Mouse (Mus musculus) liver, embryonic 11.5 days (tissue): ENCODE measurements around the gene Mpc1. TPM values are rescaled to one million over a fixed set of nuclear protein-coding genes. Genes with fewer than 3 reads are reported as not detected.
"Not testable (repeated sequence)": the region's sequence is repeated elsewhere in the genome, so short reads cannot be mapped to it uniquely, and the experiment has no call there.

Experiments used
- ATAC-seq: fragments of 200-750 bp; cut with Nextera tagmentation; replicated peaks from 2 replicates; pipeline ENCODE4 v1.8.0; 2017; ENCODE audit warnings: moderate number of reproducible peaks, mild to moderate bottlenecking, moderate TSS enrichment, moderate library complexity; ENCODE audit not compliant: low FRiP score
- DNase-seq: peaks from one replicate; pipeline ENCODE4 v3.0.0-alpha.2; 2017; ENCODE audit warnings: low spot score
- H3K27ac ChIP-seq: fragments of 300-500 bp; sonication (generic); 2 replicates; pipeline ENCODE4 v1.5.1; 2014; ENCODE audit warnings: mild to moderate bottlenecking, low read depth, low read length, control low read depth
- H3K27me3 ChIP-seq: fragments of 300-500 bp; sonication (generic); replicated peaks from 2 replicates; pipeline ENCODE4 v1.6.1; 2014; ENCODE audit warnings: low read length, mixed read lengths; ENCODE audit not compliant: control insufficient read depth, insufficient read depth
- H3K36me3 ChIP-seq: fragments of 300-500 bp; sonication (generic); 2 replicates; pipeline ENCODE4 v1.6.1; 2014; ENCODE audit warnings: mild to moderate bottlenecking, low read length, moderate library complexity, mixed read lengths; ENCODE audit not compliant: control insufficient read depth, insufficient read depth
- H3K4me1 ChIP-seq: fragments of 300-500 bp; sonication (generic); replicated peaks from 2 replicates; pipeline ENCODE4 v1.6.1; 2014; ENCODE audit warnings: low read length, mixed read lengths; ENCODE audit not compliant: control insufficient read depth, insufficient read depth
- H3K4me2 ChIP-seq: fragments of 300-500 bp; sonication (generic); 2 replicates; pipeline ENCODE4 v1.6.1; 2014; ENCODE audit warnings: mild to moderate bottlenecking, control low read depth, moderate library complexity
- H3K4me3 ChIP-seq: fragments of 300-500 bp; sonication (generic); 2 replicates; pipeline ENCODE4 v1.5.1; 2014; ENCODE audit warnings: low read depth, low read length, control low read depth
- H3K9ac ChIP-seq: fragments of 300-500 bp; sonication (generic); 2 replicates; pipeline ENCODE4 v1.6.1; 2014; ENCODE audit warnings: low read depth, low read length, control low read depth
- H3K9me3 ChIP-seq: fragments of 300-500 bp; sonication (generic); 2 replicates; pipeline ENCODE4 v1.6.1; 2016; ENCODE audit warnings: low read length, inconsistent platforms, mixed read lengths; ENCODE audit not compliant: control insufficient read depth
- WGBS: fragments of 180-500 bp; shearing (Covaris S2); extraction: QIAGEN DNeasy Blood & Tissue Kit; methylation state at CpG from one replicate; pipeline ENCODE4 v1.1.7; 2014; 5-methylcytosine and 5-hydroxymethylcytosine counted together
- polyA plus RNA-seq: library from polyadenylated mRNA; unstranded; fragments of >200 nt; fragmentation: Nextera tagmentation; extraction: Ambion mirVana; gene quantifications from 2 replicates; pipeline ENCODE4 v1.2.1, GENCODE M21; 2014

Gene Mpc1
- polyA plus RNA-seq, 1 experiment from 2014 or later = 123 TPM

DNA sequence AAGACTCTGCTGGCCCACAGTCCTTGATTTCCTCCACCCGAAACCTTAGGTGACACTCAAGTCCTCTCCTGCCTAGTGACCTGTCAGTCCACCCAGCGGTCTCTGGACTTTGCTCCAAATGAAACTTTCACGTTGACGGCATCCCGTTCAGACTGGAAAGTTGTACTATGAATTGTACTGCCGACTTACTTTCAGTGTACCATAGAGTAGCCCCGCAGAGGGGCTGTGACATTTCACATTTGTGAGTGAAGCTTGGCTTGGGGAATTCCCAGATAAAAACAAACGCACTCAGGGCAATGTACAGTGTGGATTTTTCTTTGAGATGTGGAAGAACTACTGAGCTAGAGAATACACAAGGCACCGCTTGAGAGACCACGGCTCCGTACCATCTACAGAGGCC, 40.5 kb upstream of the Mpc1 start:
- Histone ChIP-seq H3K27ac (no peak overlapping the region), H3K4me3 (no peak overlapping the region), H3K36me3 (no peaks in the 10 kb centered on the region), H3K4me2 (no peak overlapping the region), H3K27me3 (peaks cover 3% of the 10 kb centered on the region; the same call in 1 of the 2 replicates), H3K4me1 (no peaks in the 10 kb centered on the region), H3K9me3 (no peaks in the 10 kb centered on the region), H3K9ac (no peak overlapping the region)
- whole genome bisulfite sequencing = 83% methylated on average over 11 of the region's 11 CpGs
- ATAC-seq (no peak), DNase-seq (no peak)

DNA sequence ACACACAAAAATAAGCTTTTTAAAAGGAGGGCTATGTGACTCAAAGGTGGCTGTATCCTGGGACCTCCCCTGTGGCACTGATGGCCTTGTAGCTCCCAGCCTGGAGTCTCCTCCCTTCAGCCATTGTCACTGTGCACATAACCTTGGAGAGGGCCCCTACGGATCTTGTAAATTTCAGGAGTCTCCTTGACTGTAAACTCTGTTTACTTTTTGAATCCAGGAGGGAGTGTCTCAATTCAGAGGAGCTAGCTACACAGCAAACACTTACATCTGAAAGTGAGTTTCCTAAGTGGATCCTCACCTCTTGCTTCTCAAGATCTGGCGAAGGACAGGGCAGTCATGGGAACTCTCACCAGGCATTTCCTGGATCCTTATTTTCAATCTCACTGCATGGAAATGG, 38.6 kb upstream of the Mpc1 start:
- 71% methylated on average over 2 of the region's 2 CpGs for WGBS
- no peak overlapping the region for H3K4me2 ChIP-seq
- DNase-seq (no peak), ATAC-seq (no peak)
- H3K36me3 ChIP-seq = no peaks in the 10 kb centered on the region
- no peaks in the 10 kb centered on the region for H3K4me1 ChIP-seq
- H3K27ac ChIP-seq = no peak overlapping the region
- no peaks in the 10 kb centered on the region for H3K9me3 ChIP-seq
- peaks cover 3% of the 10 kb centered on the region; the same call in 1 of the 2 replicates for H3K27me3 ChIP-seq
- H3K9ac ChIP-seq = no peak overlapping the region
- no peak overlapping the region for H3K4me3 ChIP-seq

DNA sequence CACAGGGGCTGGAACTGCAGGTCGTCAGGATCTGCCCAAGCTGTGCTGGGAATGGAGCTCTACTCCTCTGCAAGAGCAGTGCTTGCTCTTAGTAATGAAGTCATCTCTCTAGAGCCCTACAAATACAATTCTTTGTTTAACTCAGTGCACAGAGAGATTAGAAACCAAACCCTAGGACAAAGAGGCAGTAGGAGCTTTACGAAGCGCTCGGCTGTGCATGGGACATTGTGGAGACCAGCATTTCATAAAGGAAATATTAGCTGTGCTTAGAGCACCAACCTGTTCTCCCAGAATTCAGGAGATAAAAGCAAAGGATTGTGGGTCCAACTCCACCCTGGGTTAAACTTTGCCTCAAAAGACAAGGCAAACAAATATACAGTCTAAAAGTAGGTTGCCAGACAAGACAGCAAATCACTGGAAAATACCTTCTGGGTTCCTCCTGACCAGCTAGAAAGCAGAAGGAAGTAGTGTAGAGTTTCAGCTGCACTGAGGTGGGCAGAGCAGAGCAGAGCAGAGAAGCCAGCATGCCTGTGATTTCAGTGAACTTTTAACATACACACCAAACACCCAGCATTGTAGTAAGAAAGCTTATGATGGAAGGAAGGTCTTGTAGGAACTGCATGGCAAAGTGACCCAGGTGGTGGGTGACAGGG, 36.5 kb upstream of the Mpc1 start:
- 80% methylated on average over 4 of the region's 4 CpGs for WGBS
- Histone ChIP-seq H3K4me1 (no peaks in the 10 kb centered on the region), H3K9me3 (no peaks in the 10 kb centered on the region), H3K27me3 (peaks cover 3% of the 10 kb centered on the region; the same call in 1 of the 2 replicates), H3K27ac (no peak overlapping the region), H3K4me2 (no peak overlapping the region), H3K4me3 (no peak overlapping the region), H3K36me3 (no peaks in the 10 kb centered on the region), H3K9ac (no peak overlapping the region)
- no peak for ATAC-seq
- DNase-seq = no peak

DNA sequence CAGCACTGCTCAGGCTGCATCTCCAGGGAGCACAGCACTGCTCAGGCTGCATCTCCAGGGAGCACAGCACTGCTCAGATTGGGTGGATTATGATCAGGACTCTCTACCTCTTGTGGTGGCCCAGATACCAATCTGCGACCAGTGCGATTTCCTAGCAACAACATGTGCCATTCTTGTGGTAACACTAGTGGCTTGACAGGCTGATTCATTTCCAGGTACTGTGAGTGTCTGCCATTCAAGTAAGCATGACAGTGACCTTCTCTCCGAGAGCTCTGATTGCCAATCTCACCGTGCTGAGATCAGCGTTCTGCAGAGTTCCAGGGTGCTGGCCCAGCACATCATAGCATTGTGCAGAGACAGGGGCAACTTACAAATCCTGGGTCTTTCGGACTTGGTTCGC, 31.0 kb upstream of the Mpc1 start:
- no peaks in the 10 kb centered on the region for H3K4me1 ChIP-seq
- no peaks in the 10 kb centered on the region for H3K9me3 ChIP-seq
- H3K27me3 ChIP-seq = no peaks in the 10 kb centered on the region
- H3K4me2 ChIP-seq = no peak overlapping the region
- WGBS = 78% methylated on average over 7 of the region's 7 CpGs
- H3K9ac ChIP-seq = no peak overlapping the region
- H3K27ac ChIP-seq = no peak overlapping the region
- H3K4me3 ChIP-seq = no peak overlapping the region
- DNase-seq = no peak
- ATAC-seq = no peak
- H3K36me3 ChIP-seq = no peaks in the 10 kb centered on the region

DNA sequence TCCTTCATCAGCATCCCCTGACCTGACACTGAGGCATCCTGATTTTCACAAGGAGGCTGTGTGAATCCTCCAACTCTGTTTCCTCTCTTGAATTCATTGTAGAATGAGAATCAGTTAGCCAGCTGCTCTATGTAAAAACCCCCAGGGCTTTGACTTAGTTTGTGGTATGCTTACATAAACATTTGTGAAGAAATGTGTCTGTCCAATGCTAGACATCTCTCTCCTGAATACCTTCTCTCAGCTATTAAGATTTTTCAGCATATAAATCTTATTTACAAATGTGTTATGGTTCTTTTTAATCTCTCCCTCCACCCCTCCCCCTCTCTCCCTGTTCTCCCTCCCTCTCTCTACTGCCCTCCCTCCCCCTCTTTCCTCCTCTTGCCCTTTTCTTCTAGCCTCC, 28.4 kb upstream of the Mpc1 start:
- DNase-seq = no peak
- Histone ChIP-seq H3K4me2 (no peak overlapping the region), H3K4me1 (no peaks in the 10 kb centered on the region), H3K9me3 (no peaks in the 10 kb centered on the region), H3K27me3 (no peaks in the 10 kb centered on the region), H3K4me3 (no peak overlapping the region), H3K9ac (no peak overlapping the region), H3K27ac (no peak overlapping the region), H3K36me3 (no peaks in the 10 kb centered on the region)
- no peak for ATAC-seq

DNA sequence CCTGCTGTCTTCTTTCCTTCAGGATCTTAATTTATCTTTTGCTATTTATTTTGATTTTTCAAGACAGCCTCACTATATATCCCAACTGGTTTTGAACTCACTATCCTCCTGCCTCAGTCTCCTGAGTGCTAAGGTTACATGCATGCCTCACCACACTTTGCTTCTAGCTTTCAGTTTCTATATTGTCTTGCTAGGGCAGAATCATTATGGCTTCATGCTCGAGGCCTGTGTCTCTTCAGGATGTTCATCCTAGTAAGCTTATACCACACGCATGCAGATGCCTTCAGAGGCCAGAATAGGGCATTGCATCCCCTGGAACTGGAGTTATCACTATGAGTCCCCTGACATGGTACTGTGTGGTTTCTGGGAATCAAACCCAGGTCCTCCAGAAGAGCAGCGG, 27.8 kb upstream of the Mpc1 start:
- Histone ChIP-seq H3K4me1 (no peaks in the 10 kb centered on the region), H3K27me3 (no peaks in the 10 kb centered on the region), H3K9me3 (no peaks in the 10 kb centered on the region), H3K27ac (no peak overlapping the region), H3K9ac (no peak overlapping the region), H3K4me3 (no peak overlapping the region), H3K4me2 (no peak overlapping the region), H3K36me3 (no peaks in the 10 kb centered on the region)
- ATAC-seq (no peak), DNase-seq (no peak)
- WGBS = 73% methylated on average over 3 of the region's 3 CpGs

DNA sequence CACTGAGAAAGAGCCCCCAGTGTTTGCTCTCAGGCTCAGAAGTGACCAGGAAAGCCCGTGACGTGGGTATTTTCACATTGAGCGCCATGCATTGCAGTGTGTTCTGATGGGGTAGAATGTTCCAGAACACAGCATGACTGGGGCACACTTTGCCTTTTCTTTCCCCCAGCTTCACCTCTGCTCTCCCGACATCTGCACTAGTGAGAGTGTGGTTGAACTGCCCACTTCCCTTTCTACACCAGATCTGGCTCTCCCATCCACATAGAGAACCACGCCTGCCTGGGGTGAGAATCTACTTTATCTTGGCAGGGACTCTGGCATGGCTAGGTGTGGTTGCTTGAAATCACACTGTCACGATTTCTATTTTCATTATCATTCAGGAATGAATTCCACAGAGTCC, 27.1 kb upstream of the Mpc1 start:
- Histone ChIP-seq H3K4me1 (no peaks in the 10 kb centered on the region), H3K9me3 (no peaks in the 10 kb centered on the region), H3K4me3 (no peak overlapping the region), H3K36me3 (no peaks in the 10 kb centered on the region), H3K27me3 (peaks cover 2% of the 10 kb centered on the region; the same call in 1 of the 2 replicates), H3K9ac (no peak overlapping the region), H3K27ac (no peak overlapping the region), H3K4me2 (no peak overlapping the region)
- DNase-seq (no peak), ATAC-seq (no peak)
- 50% methylated on average over 6 of the region's 6 CpGs for WGBS

DNA sequence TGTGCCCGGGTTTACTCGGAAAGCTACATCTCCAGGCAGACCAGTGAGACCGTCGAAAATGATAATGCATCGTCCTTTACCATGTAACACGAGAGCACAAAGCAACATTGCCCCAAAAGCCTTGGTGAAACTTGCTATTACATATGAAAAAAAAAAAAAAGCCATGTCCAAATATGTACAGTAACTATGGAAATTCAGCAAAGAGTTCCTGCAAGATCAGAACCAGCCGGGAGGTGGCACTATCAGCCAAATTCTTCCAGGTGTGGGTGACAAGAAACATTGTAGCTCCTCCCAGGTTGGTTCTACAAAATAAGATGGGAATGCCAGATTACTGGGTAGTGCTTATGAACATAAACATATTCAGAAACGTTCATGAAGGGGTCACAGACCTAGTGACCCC, 25.7 kb upstream of the Mpc1 start:
- Histone ChIP-seq H3K4me2 (no peak overlapping the region), H3K27me3 (peaks cover 7% of the 10 kb centered on the region; the same call in 1 of the 2 replicates), H3K4me3 (no peak overlapping the region), H3K9me3 (no peaks in the 10 kb centered on the region), H3K27ac (no peak overlapping the region), H3K4me1 (no peaks in the 10 kb centered on the region), H3K36me3 (no peaks in the 10 kb centered on the region), H3K9ac (no peak overlapping the region)
- ATAC-seq = no peak
- no peak for DNase-seq
- WGBS = 69% methylated on average over 8 of the region's 8 CpGs

DNA sequence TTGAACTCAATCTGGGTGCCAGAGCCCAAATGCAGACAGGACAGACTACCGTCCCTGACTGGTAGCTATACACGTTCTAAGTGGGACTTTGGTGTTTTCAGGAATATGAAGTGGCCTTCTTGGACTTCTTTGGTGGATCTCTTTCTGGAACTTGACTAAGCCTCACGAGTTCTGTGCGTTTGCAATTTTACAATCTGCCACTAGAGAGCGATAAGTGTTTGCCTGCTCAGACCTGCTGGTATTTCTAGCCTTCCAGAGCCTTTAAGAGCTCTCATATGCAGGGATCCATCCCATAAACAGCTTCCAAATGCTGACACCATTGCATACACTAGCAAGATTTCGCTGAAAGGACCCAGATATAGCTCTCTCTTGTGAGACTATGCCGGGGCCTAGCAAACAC, 18.1 kb upstream of the Mpc1 start:
- not testable (repeated sequence) for ATAC-seq

More for the DNA sequence above, 18.1 kb upstream of the Mpc1 start:
- H3K36me3 ChIP-seq, H3K9ac ChIP-seq, DNase-seq, H3K9me3 ChIP-seq, H3K4me3 ChIP-seq, H3K4me2 ChIP-seq, H3K27me3 ChIP-seq, H3K27ac ChIP-seq, H3K4me1 ChIP-seq: not testable (repeated sequence)
- 16% methylated on average over 7 of the region's 7 CpGs for WGBS
